Mouse (Mus musculus) heart, postnatal 0 days (tissue): ENCODE measurements around the gene Aspa.

Experiments
- CTCF ChIP-seq: IDR thresholded peaks from 2 replicates; pipeline ENCODE4 v1.5.1; 2016; ENCODE audit warnings: antibody characterized with exemption, control low read depth, low read depth
- EP300 ChIP-seq: IDR thresholded peaks from 2 replicates; pipeline ENCODE4 v1.6.1; 2016; ENCODE audit warnings: antibody characterized with exemption, low read depth

DNA sequence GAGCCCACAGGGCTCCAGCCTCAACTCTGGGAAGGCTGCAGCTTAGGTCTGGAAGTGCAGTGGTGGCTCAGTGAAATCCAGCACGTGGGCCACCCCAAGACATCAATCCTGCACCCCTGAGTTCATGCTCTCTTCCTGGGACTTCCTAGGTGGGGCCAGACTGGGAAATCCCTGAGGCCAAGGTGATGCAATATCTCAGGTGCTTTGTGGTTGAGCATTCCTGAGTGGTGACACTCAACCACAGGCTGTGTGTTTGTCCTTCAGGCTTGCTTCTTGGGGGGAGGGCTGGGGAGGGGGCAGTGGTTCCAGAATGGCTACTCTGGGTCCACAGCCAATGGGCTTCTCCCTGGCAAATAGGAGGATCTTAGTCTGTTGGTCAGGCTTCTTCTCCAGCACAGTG lies 45.5 kb downstream of the Aspa start:
- TF ChIP-seq EP300, result no peak
- no peak for TF ChIP-seq CTCF
